Mouse (Mus musculus): Measurements from ENCODE around the gene Hexim2.

The Hexim2 gene

GRCm38 (mm10) chr11:103111881-103112551, 20.2 kb upstream of the Hexim2 start:
- peak; percentile 67 for DNase-seq (ENCODE audit: low read depth)

GRCm38 (mm10) chr11:103112552-103112912, 19.7 kb upstream of the Hexim2 start:
- DNase-seq (ENCODE audit: low read depth) = no peak

- DNase-seq (ENCODE audit: low read depth) = no peak
Observed at GRCm38 (mm10) chr11:103113005-103113404, 19.2 kb upstream of the Hexim2 start.

GRCm38 (mm10) chr11:103113771-103114170, 18.5 kb upstream of the Hexim2 start:
- no peak for DNase-seq (ENCODE audit: low read depth)

- no peak for DNase-seq (ENCODE audit: low read depth)
Observed at GRCm38 (mm10) chr11:103114270-103114943, 17.8 kb upstream of the Hexim2 start.

GRCm38 (mm10) chr11:103115163-103116007, 16.8 kb upstream of the Hexim2 start:
- DNase-seq (ENCODE audit: low read depth) = peak; percentile 73

GRCm38 (mm10) chr11:103116008-103116818, 16.0 kb upstream of the Hexim2 start, which contains the start of gene Hexim1:
Gene Hexim1, plus strand, starts transcription at chr11:103116231.
- peak; percentile 99 for DNase-seq (ENCODE audit: low read depth)

- DNase-seq (ENCODE audit: low read depth) = no peak
Observed at GRCm38 (mm10) chr11:103116959-103117590, 15.2 kb upstream of the Hexim2 start.

- DNase-seq (ENCODE audit: low read depth) = no peak
Observed at GRCm38 (mm10) chr11:103117591-103118009, 14.6 kb upstream of the Hexim2 start.

- DNase-seq (ENCODE audit: low read depth) = no peak
Observed at GRCm38 (mm10) chr11:103118866-103119265, 13.4 kb upstream of the Hexim2 start.

- DNase-seq (ENCODE audit: low read depth) = no peak
Observed at GRCm38 (mm10) chr11:103119609-103120008, 12.6 kb upstream of the Hexim2 start.

GRCm38 (mm10) chr11:103120315-103120714, 11.9 kb upstream of the Hexim2 start:
- DNase-seq (ENCODE audit: low read depth) = no peak

- DNase-seq (ENCODE audit: low read depth) = peak; percentile 99
Observed at GRCm38 (mm10) chr11:103132576-103133455, 587 bp downstream of the Hexim2 start.

GRCm38 (mm10) chr11:103133456-103134185, 1.4 kb downstream of the Hexim2 start:
- DNase-seq (ENCODE audit: low read depth) = no peak

- DNase-seq (ENCODE audit: low read depth) = peak; percentile 82
Observed at GRCm38 (mm10) chr11:103134221-103134620, 2.0 kb downstream of the Hexim2 start.

GRCm38 (mm10) chr11:103136039-103136577, 3.9 kb downstream of the Hexim2 start:
- DNase-seq (ENCODE audit: low read depth) = no peak

GRCm38 (mm10) chr11:103139951-103140762, 7.9 kb downstream of the Hexim2 start:
- DNase-seq (ENCODE audit: low read depth) = no peak

- DNase-seq (ENCODE audit: low read depth) = no peak
Observed at GRCm38 (mm10) chr11:103140763-103141100, 8.5 kb downstream of the Hexim2 start.
